Mouse (Mus musculus): ENCODE measurements at regions not wholly inside any gene's neighbourhood (a gene's known extent, or its start where the extent isn't known, plus 50 kb on each side); places are given as distances from the start of the nearest gene placed in this dataset.

- TF ChIP-seq CTCF (IDR thresholded peaks at IDR 0.05; ENCODE audit: low read depth) (no peak), EP300 (IDR thresholded peaks at IDR 0.05; ENCODE audit: low read depth) (no peak)
These were observed 50.4 kb upstream of the Col13a1 start for GRCm38 (mm10) chr10:62029271-62029670.

Measured in liver, postnatal 0 days (tissue).